Mouse (Mus musculus) hindlimb bud, embryonic 11.5 days (tissue): Measurements from ENCODE around the gene Mamstr.
A peak's percentile ranks its signal among the peaks of the same experiment; 100 is the strongest.
"Not testable (repeated sequence)": the region's sequence is repeated elsewhere in the genome, so short reads cannot be mapped to it uniquely, and the experiment has no call there.

Experiments used
- DNase-seq: peaks from one replicate; pipeline ENCODE4 v3.0.0-alpha.2; 2012; ENCODE audit warnings: low read depth, low spot score; ENCODE audit errors: extremely low spot score

Gene Mamstr

GRCm38 (mm10) chr7:45649351-45649750 lies 9.6 kb downstream of the Mamstr start:
- DNase-seq, result no peak

GRCm38 (mm10) chr7:45650484-45650883 lies 10.7 kb downstream of the Mamstr start:
- not testable (repeated sequence) for DNase-seq

DNA sequence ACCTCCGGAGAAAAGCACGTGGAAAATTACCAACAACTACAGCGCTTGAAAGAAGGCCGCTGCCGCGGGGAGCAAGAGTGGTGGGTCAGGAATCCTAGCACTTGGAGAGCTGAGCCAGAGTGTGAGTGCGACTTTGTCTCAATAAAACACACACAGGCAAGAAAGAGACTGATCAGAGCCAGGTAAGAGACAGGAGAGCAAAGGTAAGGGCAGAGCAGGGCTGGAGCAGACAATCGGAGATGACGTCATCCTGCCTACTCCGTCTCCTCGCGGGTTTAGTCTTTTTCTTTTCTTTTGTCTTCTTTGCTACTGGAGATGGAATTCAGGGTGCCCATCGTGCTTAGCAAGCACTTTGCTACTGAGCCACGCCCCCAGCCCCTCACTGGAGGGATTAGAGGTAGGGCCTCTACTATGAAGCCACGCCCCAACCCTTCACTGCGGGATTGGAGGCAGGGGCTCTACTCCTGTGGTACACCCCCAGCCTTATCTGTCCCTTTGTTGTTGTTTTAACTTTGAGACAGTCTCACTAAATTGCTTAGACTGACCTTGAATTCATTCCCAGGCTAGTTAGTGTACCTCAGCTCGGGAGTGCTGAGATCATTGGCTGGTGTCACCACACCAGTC lies 14.8 kb downstream of the Mamstr start:
- no peak for DNase-seq

DNA sequence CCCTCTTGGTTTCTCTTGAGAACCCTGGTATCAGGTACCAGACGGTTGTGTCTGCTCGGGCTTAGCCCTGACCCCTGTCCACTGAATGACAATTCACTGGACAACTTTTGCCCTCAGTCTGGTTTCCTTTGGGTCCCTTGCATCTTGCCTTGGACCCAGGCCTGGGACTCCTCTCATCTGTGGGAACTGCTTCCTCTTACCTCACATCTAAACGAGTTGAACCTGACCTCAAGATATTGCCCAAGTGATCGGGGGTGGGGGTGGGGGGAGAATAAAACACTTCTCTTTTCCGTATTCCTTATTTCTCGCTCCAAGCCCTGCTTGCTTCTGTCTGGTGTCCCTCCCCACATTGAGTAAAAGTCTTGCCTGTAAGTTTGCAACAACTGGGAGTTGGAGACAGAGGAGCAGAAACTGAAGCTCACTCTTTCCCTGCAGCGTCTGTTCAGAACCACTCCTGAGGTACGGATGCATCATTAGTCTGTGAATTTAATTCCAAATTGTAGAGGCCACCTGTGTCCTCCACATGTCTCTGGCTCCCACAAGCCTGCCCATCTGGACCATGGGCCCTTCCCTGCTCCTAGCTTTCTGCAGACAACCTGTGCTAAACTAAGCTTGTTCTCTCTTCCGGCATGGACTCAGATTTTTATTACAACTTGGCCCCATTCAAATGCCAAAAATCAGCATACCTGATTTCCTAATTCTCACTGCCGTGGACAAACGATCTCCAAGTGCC lies 21.1 kb downstream of the Mamstr start:
- DNase-seq, result no peak

DNA sequence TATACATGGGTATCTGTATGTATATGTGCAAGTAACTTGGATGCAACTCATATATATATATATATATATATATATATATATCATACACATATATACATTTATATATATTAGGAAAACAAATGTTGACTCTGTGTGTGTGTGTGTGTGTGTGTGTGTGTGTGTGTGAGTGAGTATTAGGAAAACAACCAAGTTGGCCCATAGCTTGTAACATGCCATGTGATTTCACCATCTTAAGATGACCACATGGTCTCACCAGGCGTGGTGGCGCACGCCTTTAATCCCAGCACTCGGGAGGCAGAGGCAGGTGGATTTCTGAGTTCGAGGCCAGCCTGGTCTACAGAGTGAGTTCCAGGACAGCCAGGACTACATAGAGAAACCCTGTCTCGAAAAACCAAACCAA lies 21.9 kb downstream of the Mamstr start:
- not testable (repeated sequence) for DNase-seq

- no peak for DNase-seq
These were observed 25.7 kb downstream of the Mamstr start for GRCm38 (mm10) chr7:45665303-45666138.

DNA sequence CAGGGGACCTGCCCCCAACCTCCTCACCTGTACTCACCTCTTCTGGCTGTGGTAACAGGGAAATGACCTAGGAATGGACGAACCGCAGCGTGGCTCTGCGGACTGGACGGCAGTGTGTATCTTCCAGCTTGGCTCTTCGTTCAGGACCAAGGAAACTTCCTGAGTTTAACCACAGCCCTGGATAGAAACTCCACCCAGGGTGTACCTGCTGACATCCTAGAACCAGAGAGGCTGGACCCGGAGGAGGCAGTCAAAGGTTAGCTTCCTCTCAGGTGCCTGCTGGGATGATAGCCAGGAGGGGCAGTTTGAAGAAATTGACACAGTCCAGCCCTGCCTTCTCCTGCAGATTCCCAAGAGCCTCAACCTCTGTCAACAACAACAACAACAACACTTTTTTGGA lies 26.4 kb downstream of the Mamstr start, which contains the start of gene Fut2:
Gene Fut2, minus strand, starts transcription at position 234 of the 400 bp plus-strand sequence.
- DNase-seq, result no peak

GRCm38 (mm10) chr7:45667761-45668160 lies 28.0 kb downstream of the Mamstr start:
- no peak for DNase-seq

DNA sequence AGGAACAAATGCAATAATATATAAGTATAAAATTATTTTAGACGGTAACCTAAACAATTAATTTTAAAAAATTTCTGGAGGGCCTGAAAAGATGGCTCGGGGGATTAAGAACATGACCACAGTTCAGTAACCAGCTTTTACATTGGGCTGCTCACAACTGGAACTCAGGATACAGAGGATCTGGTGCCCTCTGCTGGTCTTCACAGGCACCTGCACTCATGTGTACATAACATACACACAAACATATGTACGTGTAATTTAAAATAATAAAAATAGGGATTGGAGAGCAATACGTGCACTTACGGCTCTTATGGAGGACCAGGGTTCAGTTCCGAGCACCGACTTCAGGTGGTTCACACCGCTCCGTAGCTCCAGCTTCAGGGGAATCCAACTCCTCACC lies 29.1 kb downstream of the Mamstr start:
- DNase-seq, result no peak

DNA sequence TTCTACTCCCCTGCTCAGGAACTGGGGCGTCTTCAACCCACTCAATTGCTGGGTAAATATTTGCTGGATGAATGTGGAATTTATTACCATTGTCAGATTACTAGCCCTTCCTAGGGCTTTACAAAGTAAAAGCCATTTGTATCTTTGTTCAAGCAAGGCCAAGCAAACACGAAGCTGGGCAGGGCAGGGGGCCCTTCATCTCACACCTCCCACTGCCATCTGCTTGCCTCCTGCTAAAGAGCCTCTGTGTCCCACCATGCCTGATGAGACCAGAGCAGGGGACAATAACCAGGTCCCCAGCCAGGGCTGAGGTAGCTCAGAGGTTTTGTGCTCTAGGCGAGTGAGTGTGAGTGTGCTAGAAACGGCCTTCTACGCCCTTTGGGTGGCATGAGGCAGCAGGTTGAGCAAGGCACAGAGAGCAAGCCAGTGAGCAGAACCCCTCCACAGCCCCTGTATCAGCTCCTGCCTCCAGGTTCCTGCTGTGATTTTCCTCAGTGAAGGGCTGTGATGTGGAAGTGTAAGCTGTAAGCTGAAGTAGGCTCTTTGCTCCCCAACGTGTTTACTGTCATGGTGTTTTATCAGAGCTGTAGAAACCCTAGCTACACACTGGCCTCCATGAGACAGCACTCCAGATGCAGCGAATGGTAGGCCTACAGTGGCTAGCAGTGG lies 38.0 kb downstream of the Mamstr start:
- no peak for DNase-seq

- no peak for DNase-seq
These were observed 38.7 kb downstream of the Mamstr start for GRCm38 (mm10) chr7:45678513-45678912.

- no peak for DNase-seq
These were observed 40.3 kb downstream of the Mamstr start for GRCm38 (mm10) chr7:45679966-45680621.

- no peak for DNase-seq
These were observed 41.4 kb downstream of the Mamstr start for GRCm38 (mm10) chr7:45681046-45681736.

DNA sequence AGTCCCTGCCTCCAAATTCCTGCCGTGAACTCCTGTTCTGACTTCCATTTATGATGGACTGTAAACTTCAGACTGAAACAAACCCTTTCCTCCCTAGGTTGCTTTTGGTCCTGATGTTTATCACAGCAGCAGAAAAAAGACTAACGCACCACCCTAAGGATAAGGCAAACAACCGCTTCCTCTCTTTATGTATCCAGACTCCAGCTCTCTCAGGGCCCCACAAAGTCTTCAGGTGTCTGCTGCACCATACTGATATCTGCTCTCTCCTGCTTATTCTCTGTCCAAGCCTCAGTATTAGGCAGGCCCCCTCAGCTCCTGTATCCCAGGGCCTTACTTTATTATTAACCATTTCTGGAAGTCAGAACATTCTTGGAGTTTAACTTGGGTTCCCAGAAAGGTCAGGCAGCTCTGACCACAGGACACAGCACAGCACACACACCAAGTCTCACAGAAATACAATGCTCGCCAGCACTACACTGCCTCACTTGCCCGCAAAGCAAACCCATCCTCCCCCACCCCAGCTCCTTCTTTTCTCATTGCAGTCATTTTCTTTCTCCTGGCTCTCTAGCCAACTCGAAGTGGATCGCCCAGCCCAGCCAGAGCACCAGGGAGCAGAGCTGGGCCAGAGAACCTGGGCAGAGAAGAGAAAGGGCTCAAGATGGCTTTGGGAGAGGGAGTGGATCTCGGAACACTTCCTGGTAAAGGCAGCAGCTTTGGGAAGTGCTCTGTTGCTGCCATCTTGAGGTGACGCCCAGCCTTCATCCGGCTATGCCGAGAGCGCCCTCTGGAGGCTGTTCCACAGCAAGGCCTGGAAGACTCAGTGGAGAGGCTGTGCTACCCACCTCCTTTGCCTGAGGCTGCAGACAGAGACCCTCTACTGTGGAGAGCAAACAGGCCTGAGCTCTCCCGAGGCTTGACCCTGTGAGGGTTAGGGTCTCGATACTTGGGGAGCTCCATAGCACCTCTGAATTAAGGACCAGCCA lies 42.7 kb downstream of the Mamstr start:
- peak; percentile 92 for DNase-seq

- no peak for DNase-seq
These were observed 43.7 kb downstream of the Mamstr start, which contains the start of gene Ntn5 for GRCm38 (mm10) chr7:45683396-45684050. Ntn5 (plus strand) TSS chr7:45684022.

DNA sequence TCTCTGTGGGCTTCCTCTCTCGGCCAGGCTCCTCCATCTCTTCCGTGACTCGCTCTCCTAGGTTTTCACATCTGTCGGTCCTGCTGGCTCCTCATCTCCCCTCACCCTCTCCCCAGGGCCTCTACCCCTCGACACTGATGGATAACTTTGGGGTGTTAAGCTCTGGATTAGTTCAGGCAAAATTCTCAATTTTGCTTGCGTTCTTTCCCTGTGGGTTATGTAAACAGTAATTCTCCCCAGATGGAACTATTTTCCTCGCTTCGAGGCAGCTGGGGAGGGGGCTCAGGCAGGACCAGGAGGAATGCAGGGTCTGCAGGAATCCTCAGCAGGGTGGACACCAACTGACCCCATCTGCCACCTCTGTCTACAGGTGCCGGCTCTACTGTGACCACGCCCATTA lies 46.0 kb downstream of the Mamstr start:
- DNase-seq, result no peak

DNA sequence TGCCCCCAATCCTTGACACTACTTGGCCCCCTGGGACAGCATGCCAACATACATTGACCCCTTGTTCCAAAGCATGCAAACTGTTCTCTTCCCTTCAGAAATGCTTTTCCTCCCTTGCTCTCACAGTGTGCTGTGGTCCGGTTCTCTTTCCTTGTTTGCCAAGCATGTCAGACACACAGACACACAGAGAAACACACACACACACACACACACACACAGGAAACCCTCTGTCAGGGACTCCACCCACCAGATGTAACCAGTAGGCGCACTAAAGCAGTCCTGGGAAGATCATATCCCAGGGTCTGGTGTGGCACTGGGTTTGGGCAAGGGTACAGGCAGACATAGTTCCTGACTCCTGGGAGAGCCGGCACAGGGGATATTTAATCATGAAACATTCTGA lies 47.1 kb downstream of the Mamstr start:
- DNase-seq, result no peak

DNA sequence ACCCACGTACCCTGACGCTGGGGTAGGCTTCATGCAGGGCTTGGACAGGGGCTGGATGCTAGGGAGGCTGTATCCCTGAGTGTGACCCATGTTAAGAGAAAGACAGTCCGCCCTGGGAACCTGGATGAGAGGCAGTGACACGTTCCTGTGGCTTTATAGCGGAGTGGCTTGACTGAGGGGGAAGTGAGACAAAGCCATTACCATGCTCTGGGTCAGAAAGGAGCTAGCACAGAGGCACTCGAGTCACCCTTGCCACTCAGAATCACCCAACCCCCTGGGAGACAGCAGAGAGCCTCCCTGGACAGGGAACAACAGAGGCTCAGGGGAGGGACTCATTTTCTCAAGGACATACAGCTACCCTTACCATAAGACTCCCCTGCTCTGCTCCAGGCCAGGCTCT lies 49.3 kb downstream of the Mamstr start:
- DNase-seq, result no peak
